Mouse (Mus musculus): ENCODE data around the gene Amt. TPM values are rescaled to one million over a fixed set of nuclear protein-coding genes. Genes with fewer than 3 reads are reported as not detected.
"Not testable (repeated sequence)": the region's sequence is repeated elsewhere in the genome, so short reads cannot be mapped to it uniquely, and the experiment has no call there.

The Amt gene
- polyA plus RNA-seq, 1 experiment from 2014 or later = 13.5 TPM

GRCm38 (mm10) chr9:108307021-108307807 is 10.6 kb downstream of the Amt start:
- H3K36me3 ChIP-seq (replicated peaks; ENCODE audit: insufficient read depth, low read length) = peaks cover 20% of the 10 kb centered on the region
- DNase-seq = no peak
- peak overlapping the region; percentile 87 for H3K4me2 ChIP-seq (ENCODE audit: low read depth, low read length)
- H3K27me3 ChIP-seq (ENCODE audit: insufficient read depth, low read length) = no peaks in the 10 kb centered on the region
- peak overlapping the region; percentile 99 for H3K9ac ChIP-seq (replicated peaks)
- 4% methylated on average over 12 of the region's 12 CpGs for WGBS (ENCODE audit: insufficient replicate concordance)
- peaks cover 43% of the 10 kb centered on the region for H3K4me1 ChIP-seq (ENCODE audit: insufficient read depth)
- H3K9me3 ChIP-seq (ENCODE audit: low read length) = no peaks in the 10 kb centered on the region
- peak overlapping the region; percentile 98 for H3K4me3 ChIP-seq (ENCODE audit: low read depth, low read length)
- H3K27ac ChIP-seq (ENCODE audit: low read depth) = peak overlapping the region; percentile 100
- no peak for ATAC-seq
- TF ChIP-seq CTCF (IDR thresholded peaks at IDR 0.05; ENCODE audit: low read depth) = no peak
- TF ChIP-seq EP300 (IDR thresholded peaks at IDR 0.05; ENCODE audit: low read depth) = no peak

- peaks cover 39% of the 10 kb centered on the region for H3K4me1 ChIP-seq (ENCODE audit: insufficient read depth)
- TF ChIP-seq EP300 (IDR thresholded peaks at IDR 0.05; ENCODE audit: low read depth) = no peak
- H3K9ac ChIP-seq (replicated peaks) = peak overlapping the region; percentile 67
- H3K27ac ChIP-seq (ENCODE audit: low read depth) = peak overlapping the region; percentile 64
- H3K4me3 ChIP-seq (ENCODE audit: low read depth, low read length) = peak overlapping the region; percentile 98
- peak overlapping the region; percentile 87 for H3K4me2 ChIP-seq (ENCODE audit: low read depth, low read length)
- 39% methylated on average over 2 of the region's 2 CpGs for WGBS (ENCODE audit: insufficient replicate concordance)
- H3K36me3 ChIP-seq (replicated peaks; ENCODE audit: insufficient read depth, low read length) = peaks cover 14% of the 10 kb centered on the region
- no peaks in the 10 kb centered on the region for H3K9me3 ChIP-seq (ENCODE audit: low read length)
- no peaks in the 10 kb centered on the region for H3K27me3 ChIP-seq (ENCODE audit: insufficient read depth, low read length)
- DNase-seq = no peak
- ATAC-seq = no peak
Observed at GRCm38 (mm10) chr9:108308141-108308540, 11.5 kb downstream of the Amt start.

GRCm38 (mm10) chr9:108317572-108317971 is 20.9 kb downstream of the Amt start:
- 92% methylated on average over 3 of the region's 3 CpGs for WGBS (ENCODE audit: insufficient replicate concordance)
- Histone ChIP-seq H3K36me3 (replicated peaks; ENCODE audit: insufficient read depth, low read length) (peaks cover 33% of the 10 kb centered on the region), H3K9ac (replicated peaks) (no peak overlapping the region), H3K4me2 (ENCODE audit: low read depth, low read length) (no peak overlapping the region), H3K4me3 (ENCODE audit: low read depth, low read length) (no peak overlapping the region), H3K9me3 (ENCODE audit: low read length) (no peaks in the 10 kb centered on the region), H3K27me3 (ENCODE audit: insufficient read depth, low read length) (no peaks in the 10 kb centered on the region), H3K4me1 (ENCODE audit: insufficient read depth) (peaks cover 13% of the 10 kb centered on the region), H3K27ac (ENCODE audit: low read depth) (no peak overlapping the region)
- no peak for ATAC-seq
- DNase-seq = no peak
- TF ChIP-seq EP300 (IDR thresholded peaks at IDR 0.05; ENCODE audit: low read depth) (no peak), CTCF (IDR thresholded peaks at IDR 0.05; ENCODE audit: low read depth) (peak; percentile 55)

- no peak overlapping the region for H3K9ac ChIP-seq (replicated peaks)
- no peaks in the 10 kb centered on the region for H3K9me3 ChIP-seq (ENCODE audit: low read length)
- ATAC-seq = no peak
- no peak for DNase-seq
- no peak overlapping the region for H3K4me3 ChIP-seq (ENCODE audit: low read depth, low read length)
- peaks cover 33% of the 10 kb centered on the region for H3K36me3 ChIP-seq (replicated peaks; ENCODE audit: insufficient read depth, low read length)
- no peaks in the 10 kb centered on the region for H3K27me3 ChIP-seq (ENCODE audit: insufficient read depth, low read length)
- no peak overlapping the region for H3K27ac ChIP-seq (ENCODE audit: low read depth)
- peaks cover 13% of the 10 kb centered on the region for H3K4me1 ChIP-seq (ENCODE audit: insufficient read depth)
- no peak overlapping the region for H3K4me2 ChIP-seq (ENCODE audit: low read depth, low read length)
- WGBS (ENCODE audit: insufficient replicate concordance) = 82% methylated on average over 2 of the region's 2 CpGs
- TF ChIP-seq CTCF (IDR thresholded peaks at IDR 0.05; ENCODE audit: low read depth) (no peak), EP300 (IDR thresholded peaks at IDR 0.05; ENCODE audit: low read depth) (no peak)
Observed at GRCm38 (mm10) chr9:108318462-108318861, 21.8 kb downstream of the Amt start.

- ATAC-seq; H3K4me2 ChIP-seq (ENCODE audit: low read depth, low read length); DNase-seq; H3K27ac ChIP-seq (ENCODE audit: low read depth); H3K27me3 ChIP-seq (ENCODE audit: insufficient read depth, low read length); H3K9me3 ChIP-seq (ENCODE audit: low read length); H3K9ac ChIP-seq (replicated peaks); H3K4me3 ChIP-seq (ENCODE audit: low read depth, low read length): not testable (repeated sequence)
- Histone ChIP-seq H3K4me1 (ENCODE audit: insufficient read depth) (peaks cover 14% of the 10 kb centered on the region), H3K36me3 (replicated peaks; ENCODE audit: insufficient read depth, low read length) (peaks cover 30% of the 10 kb centered on the region)
- 85% methylated on average over 7 of the region's 7 CpGs for WGBS (ENCODE audit: insufficient replicate concordance)
- peak; percentile 39 for TF ChIP-seq CTCF (IDR thresholded peaks at IDR 0.05; ENCODE audit: low read depth)
Observed at GRCm38 (mm10) chr9:108322054-108322453, 25.4 kb downstream of the Amt start.

- Histone ChIP-seq H3K9me3 (ENCODE audit: low read length) (no peaks in the 10 kb centered on the region), H3K4me1 (ENCODE audit: insufficient read depth) (peaks cover 10% of the 10 kb centered on the region), H3K4me2 (ENCODE audit: low read depth, low read length) (no peak overlapping the region), H3K36me3 (replicated peaks; ENCODE audit: insufficient read depth, low read length) (peaks cover 46% of the 10 kb centered on the region), H3K4me3 (ENCODE audit: low read depth, low read length) (no peak overlapping the region), H3K27me3 (ENCODE audit: insufficient read depth, low read length) (no peaks in the 10 kb centered on the region), H3K9ac (replicated peaks) (no peak overlapping the region), H3K27ac (ENCODE audit: low read depth) (no peak overlapping the region)
- TF ChIP-seq CTCF (IDR thresholded peaks at IDR 0.05; ENCODE audit: low read depth) = no peak
- no peak for TF ChIP-seq EP300 (IDR thresholded peaks at IDR 0.05; ENCODE audit: low read depth)
- DNase-seq (no peak), ATAC-seq (no peak)
- 95% methylated on average over 1 of the region's 1 CpGs for WGBS (ENCODE audit: insufficient replicate concordance)
Observed at GRCm38 (mm10) chr9:108324784-108325183, 28.1 kb downstream of the Amt start.
